Mouse (Mus musculus): ENCODE data around the gene Apol7e. TPM values are rescaled to one million over a fixed set of nuclear protein-coding genes. Genes with fewer than 3 reads are reported as not detected.
A peak's percentile ranks its signal among the peaks of the same experiment; 100 is the strongest.
"Not testable (repeated sequence)": the region's sequence is repeated elsewhere in the genome, so short reads cannot be mapped to it uniquely, and the experiment has no call there.

Gene Apol7e
- polyA plus RNA-seq, 1 experiment from 2014 or later = not detected

- not testable (repeated sequence) for H3K27me3 ChIP-seq (replicated peaks; ENCODE audit: low read depth, poor library complexity, severe bottlenecking); H3K27ac ChIP-seq (replicated peaks); H3K4me3 ChIP-seq; DNase-seq (ENCODE audit: low spot score); H3K36me3 ChIP-seq (replicated peaks); H3K9me3 ChIP-seq; H3K4me1 ChIP-seq
- WGBS = 78% methylated on average over 6 of the region's 6 CpGs
Observed at GRCm38 (mm10) chr15:77725393-77726020, 26.9 kb downstream of the Apol7e start.

GRCm38 (mm10) chr15:77727139-77727538 lies 28.5 kb downstream of the Apol7e start:
- not testable (repeated sequence) for H3K36me3 ChIP-seq (replicated peaks); H3K27ac ChIP-seq (replicated peaks); H3K27me3 ChIP-seq (replicated peaks; ENCODE audit: low read depth, poor library complexity, severe bottlenecking); H3K9me3 ChIP-seq; H3K4me3 ChIP-seq; H3K4me1 ChIP-seq
- DNase-seq (ENCODE audit: low spot score) = peak; percentile 18
- WGBS = 10% methylated on average over 3 of the region's 3 CpGs

GRCm38 (mm10) chr15:77727745-77728144 lies 29.1 kb downstream of the Apol7e start:
- not testable (repeated sequence) for H3K9me3 ChIP-seq; DNase-seq (ENCODE audit: low spot score); H3K27me3 ChIP-seq (replicated peaks; ENCODE audit: low read depth, poor library complexity, severe bottlenecking); H3K36me3 ChIP-seq (replicated peaks); H3K4me1 ChIP-seq; H3K4me3 ChIP-seq; H3K27ac ChIP-seq (replicated peaks)
- 84% methylated on average over 3 of the region's 3 CpGs for WGBS

- not testable (repeated sequence) for H3K9me3 ChIP-seq; H3K36me3 ChIP-seq (replicated peaks); H3K4me3 ChIP-seq; H3K27ac ChIP-seq (replicated peaks); DNase-seq (ENCODE audit: low spot score); H3K4me1 ChIP-seq; H3K27me3 ChIP-seq (replicated peaks; ENCODE audit: low read depth, poor library complexity, severe bottlenecking)
- WGBS = 98% methylated on average over 3 of the region's 4 CpGs
Observed at GRCm38 (mm10) chr15:77728739-77729138, 30.1 kb downstream of the Apol7e start, which contains the start of gene Apol9b. Gene Apol9b, plus strand, starts transcription at chr15:77729039.

DNA sequence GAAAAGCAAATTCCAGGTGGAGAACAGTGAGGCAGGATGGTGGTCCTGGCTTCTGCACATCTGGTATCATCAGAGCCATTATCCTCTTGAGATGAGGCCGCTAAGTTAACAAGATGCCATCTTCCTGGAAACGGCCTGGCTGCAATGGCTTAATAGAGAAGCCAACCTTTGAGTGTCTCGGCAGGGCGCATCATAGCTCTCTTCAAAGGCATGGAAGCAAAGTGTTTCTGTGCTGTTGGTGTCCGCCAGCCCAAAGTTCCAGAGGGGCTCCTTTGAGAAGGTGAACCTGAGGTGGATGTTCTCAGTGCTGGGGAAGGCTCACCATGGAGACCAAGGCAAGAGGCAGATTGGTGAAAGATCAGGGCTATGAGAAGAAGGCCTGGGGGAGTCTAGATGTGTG lies 32.9 kb downstream of the Apol7e start:
- Histone ChIP-seq H3K27me3 (replicated peaks; ENCODE audit: low read depth, poor library complexity, severe bottlenecking) (no peaks in the 10 kb centered on the region), H3K4me1 (no peaks in the 10 kb centered on the region), H3K36me3 (replicated peaks) (no peaks in the 10 kb centered on the region), H3K4me3 (no peak overlapping the region), H3K9me3 (no peaks in the 10 kb centered on the region), H3K27ac (replicated peaks) (no peak overlapping the region)
- DNase-seq (ENCODE audit: low spot score) = no peak
- 91% methylated on average over 5 of the region's 5 CpGs for WGBS

DNA sequence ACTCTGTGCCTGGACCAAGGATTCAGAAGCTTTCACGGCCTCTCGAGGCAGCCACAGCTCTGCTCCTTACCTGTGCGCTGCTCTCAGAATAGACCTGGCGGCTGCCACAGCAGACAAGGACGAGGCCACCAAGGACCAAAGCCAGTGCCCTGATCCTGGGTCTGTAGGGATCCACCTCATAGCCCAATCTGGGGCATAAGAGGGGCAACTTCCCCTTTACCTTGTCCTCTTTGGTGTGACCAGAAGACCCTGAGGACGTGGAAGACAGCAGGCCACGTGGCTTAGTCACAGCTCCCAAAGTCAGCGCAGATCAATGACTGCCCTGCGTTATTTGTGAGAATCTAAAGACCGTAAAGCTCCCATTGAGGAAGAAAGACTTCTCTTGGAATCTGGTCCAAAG lies 34.2 kb downstream of the Apol7e start:
- 75% methylated on average over 10 of the region's 10 CpGs for WGBS
- H3K4me3 ChIP-seq; DNase-seq (ENCODE audit: low spot score); H3K9me3 ChIP-seq; H3K36me3 ChIP-seq (replicated peaks); H3K27me3 ChIP-seq (replicated peaks; ENCODE audit: low read depth, poor library complexity, severe bottlenecking); H3K4me1 ChIP-seq; H3K27ac ChIP-seq (replicated peaks): not testable (repeated sequence)

DNA sequence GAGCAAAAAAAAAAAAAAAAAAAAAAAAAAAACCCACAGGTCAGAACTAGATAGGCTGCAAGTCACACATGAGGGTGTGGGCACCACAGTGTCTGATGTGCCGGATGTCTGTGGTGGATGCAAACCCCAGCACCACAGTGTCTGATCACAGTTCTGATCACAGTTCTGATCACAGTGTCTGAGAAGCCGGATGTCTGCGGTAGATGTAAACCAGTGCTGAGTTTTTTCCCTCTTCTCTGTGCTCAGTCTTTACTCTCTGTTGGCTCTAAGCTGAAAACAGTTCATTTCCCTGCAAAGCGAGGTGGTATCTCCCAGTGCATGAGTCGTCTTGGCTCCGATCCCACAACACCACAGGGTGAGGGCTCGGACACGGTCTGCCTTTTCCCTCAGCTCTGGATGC lies 34.7 kb downstream of the Apol7e start:
- not testable (repeated sequence) for H3K27ac ChIP-seq (replicated peaks); H3K4me3 ChIP-seq; H3K36me3 ChIP-seq (replicated peaks); H3K9me3 ChIP-seq; H3K27me3 ChIP-seq (replicated peaks; ENCODE audit: low read depth, poor library complexity, severe bottlenecking); H3K4me1 ChIP-seq; DNase-seq (ENCODE audit: low spot score)
- 85% methylated on average over 8 of the region's 8 CpGs for WGBS

GRCm38 (mm10) chr15:77733903-77734302 lies 35.2 kb downstream of the Apol7e start:
- H3K9me3 ChIP-seq = not testable (repeated sequence)

GRCm38 (mm10) chr15:77740511-77741297 lies 42.0 kb downstream of the Apol7e start:
- H3K4me1 ChIP-seq = no peaks in the 10 kb centered on the region
- no peaks in the 10 kb centered on the region for H3K9me3 ChIP-seq
- no peak for DNase-seq (ENCODE audit: low spot score)
- WGBS = 78% methylated on average over 9 of the region's 9 CpGs
- H3K4me3 ChIP-seq = no peak overlapping the region
- H3K36me3 ChIP-seq (replicated peaks) = no peaks in the 10 kb centered on the region
- H3K27ac ChIP-seq (replicated peaks) = no peak overlapping the region
- no peaks in the 10 kb centered on the region for H3K27me3 ChIP-seq (replicated peaks; ENCODE audit: low read depth, poor library complexity, severe bottlenecking)

More at GRCm38 (mm10) chr15:77733903-77734302, 35.2 kb downstream of the Apol7e start:
- WGBS = 69% methylated on average over 4 of the region's 4 CpGs
- not testable (repeated sequence) for H3K27me3 ChIP-seq (replicated peaks; ENCODE audit: low read depth, poor library complexity, severe bottlenecking); DNase-seq (ENCODE audit: low spot score); H3K4me1 ChIP-seq; H3K27ac ChIP-seq (replicated peaks); H3K36me3 ChIP-seq (replicated peaks); H3K4me3 ChIP-seq

GRCm38 (mm10) chr15:77741556-77741955 lies 42.9 kb downstream of the Apol7e start:
- not testable (repeated sequence) for H3K36me3 ChIP-seq (replicated peaks); H3K4me3 ChIP-seq; DNase-seq (ENCODE audit: low spot score); H3K9me3 ChIP-seq; H3K27ac ChIP-seq (replicated peaks); H3K4me1 ChIP-seq; H3K27me3 ChIP-seq (replicated peaks; ENCODE audit: low read depth, poor library complexity, severe bottlenecking)
- 88% methylated on average over 6 of the region's 6 CpGs for WGBS

DNA sequence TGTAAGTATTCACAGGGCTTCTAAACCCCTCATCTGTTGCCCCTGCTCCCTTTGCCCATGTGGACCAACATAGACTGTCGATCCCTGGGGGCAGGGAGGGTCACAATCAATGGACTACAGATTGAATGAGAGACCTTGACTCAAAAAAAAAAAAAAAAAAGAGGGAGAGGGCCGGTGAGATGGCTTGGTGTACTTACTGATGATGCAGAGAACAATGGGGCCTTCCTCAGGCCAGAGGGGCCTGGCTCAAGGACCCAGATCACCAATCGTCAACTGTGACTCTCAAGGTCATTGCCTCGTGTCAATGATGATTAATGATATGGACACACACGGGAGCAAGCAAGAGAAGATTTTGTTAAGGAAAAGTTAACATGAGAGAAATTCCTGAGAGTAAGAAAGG lies 46.0 kb downstream of the Apol7e start:
- no peak for DNase-seq (ENCODE audit: low spot score)
- 59% methylated on average over 5 of the region's 5 CpGs for WGBS
- Histone ChIP-seq H3K9me3 (no peaks in the 10 kb centered on the region), H3K4me3 (no peak overlapping the region), H3K36me3 (replicated peaks) (no peaks in the 10 kb centered on the region), H3K27ac (replicated peaks) (no peak overlapping the region), H3K27me3 (replicated peaks; ENCODE audit: low read depth, poor library complexity, severe bottlenecking) (no peaks in the 10 kb centered on the region), H3K4me1 (no peaks in the 10 kb centered on the region)

- Histone ChIP-seq H3K4me3 (no peak overlapping the region), H3K27ac (replicated peaks) (no peak overlapping the region), H3K27me3 (replicated peaks; ENCODE audit: low read depth, poor library complexity, severe bottlenecking) (no peaks in the 10 kb centered on the region), H3K9me3 (no peaks in the 10 kb centered on the region), H3K4me1 (no peaks in the 10 kb centered on the region), H3K36me3 (replicated peaks) (no peaks in the 10 kb centered on the region)
- no peak for DNase-seq (ENCODE audit: low spot score)
Observed at GRCm38 (mm10) chr15:77745081-77745480, 46.4 kb downstream of the Apol7e start.

DNA sequence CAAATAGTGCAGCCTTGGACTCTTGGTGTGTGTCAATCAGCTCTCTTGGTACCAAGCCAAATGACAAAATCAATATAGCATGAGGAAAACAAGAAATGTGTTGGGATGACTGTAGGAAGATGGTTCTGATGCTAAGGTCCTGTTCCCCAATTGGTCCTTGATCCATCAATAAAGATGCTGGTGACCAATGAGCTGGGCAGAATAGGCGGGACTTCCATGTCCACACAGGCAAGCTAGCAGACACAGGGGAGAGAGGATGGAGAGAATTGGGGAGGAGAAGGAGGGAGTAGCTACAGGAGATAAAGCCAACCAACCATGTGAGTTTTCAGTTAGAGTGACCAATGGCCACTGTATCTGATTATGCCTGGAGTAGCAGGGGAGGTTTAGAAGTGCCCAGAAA lies 47.7 kb downstream of the Apol7e start:
- DNase-seq (ENCODE audit: low spot score) = no peak
- 86% methylated on average over 1 of the region's 1 CpGs for WGBS
- Histone ChIP-seq H3K27me3 (replicated peaks; ENCODE audit: low read depth, poor library complexity, severe bottlenecking) (no peaks in the 10 kb centered on the region), H3K36me3 (replicated peaks) (no peaks in the 10 kb centered on the region), H3K4me1 (no peaks in the 10 kb centered on the region), H3K27ac (replicated peaks) (no peak overlapping the region), H3K9me3 (no peaks in the 10 kb centered on the region), H3K4me3 (no peak overlapping the region)
